Mouse (Mus musculus): ENCODE measurements at regions not wholly inside any gene's neighbourhood (a gene's known extent, or its start where the extent isn't known, plus 50 kb on each side); places are given as distances from the start of the nearest gene placed in this dataset.

- TF ChIP-seq TBP (IDR thresholded peaks at IDR 0.05; ENCODE audit: low read depth, low read length) (no peak), POLR2A (IDR thresholded peaks at IDR 0.05; ENCODE audit: control insufficient read depth in 1 of 2, insufficient read depth in 1 of 2, low read depth in 1 of 2, low read length in 2 of 2, poor library complexity in 1 of 2) (no peak), CTCF (IDR thresholded peaks at IDR 0.05 in 2 of 3, conservative IDR thresholded peaks at IDR 0.05 in 1 of 3; ENCODE audit: control insufficient read depth in 1 of 3, insufficient read depth in 1 of 3, low read depth in 2 of 3, low read length in 3 of 3, poor library complexity in 1 of 3, severe bottlenecking in 1 of 3) (no peak), EP300 (IDR thresholded peaks at IDR 0.05; ENCODE audit: low read depth in 1 of 2, low read length in 2 of 2) (no peak), E2F4 (IDR thresholded peaks at IDR 0.05; ENCODE audit: borderline replicate concordance, low read depth, low read length) (no peak), MAX (IDR thresholded peaks at IDR 0.05; ENCODE audit: low read length) (no peak), USF1 (IDR thresholded peaks at IDR 0.05; ENCODE audit: low read depth, low read length) (peak; percentile 28; the same call in 1 of the 2 replicates), SIN3A (IDR thresholded peaks at IDR 0.05; ENCODE audit: low read length) (no peak), CHD2 (IDR thresholded peaks at IDR 0.05; ENCODE audit: low read length) (no peak), MAFK (IDR thresholded peaks at IDR 0.05; ENCODE audit: borderline replicate concordance, low read depth, low read length) (no peak), RCOR1 (IDR thresholded peaks at IDR 0.05; ENCODE audit: low read depth, low read length) (no peak), UBTF (IDR thresholded peaks at IDR 0.05; ENCODE audit: borderline replicate concordance, insufficient read depth, low read depth, low read length) (no peak), NRF1 (IDR thresholded peaks at IDR 0.05; ENCODE audit: insufficient read depth, low read depth, low read length, poor library complexity, severe bottlenecking) (no peak), HCFC1 (IDR thresholded peaks at IDR 0.05; ENCODE audit: low read depth, low read length) (no peak)
Measured at GRCm38 (mm10) chr5:118448884-118449515, 111.5 kb upstream of the Med13l start.
